Mouse (Mus musculus): ENCODE measurements around the gene Sash1.

DNA sequence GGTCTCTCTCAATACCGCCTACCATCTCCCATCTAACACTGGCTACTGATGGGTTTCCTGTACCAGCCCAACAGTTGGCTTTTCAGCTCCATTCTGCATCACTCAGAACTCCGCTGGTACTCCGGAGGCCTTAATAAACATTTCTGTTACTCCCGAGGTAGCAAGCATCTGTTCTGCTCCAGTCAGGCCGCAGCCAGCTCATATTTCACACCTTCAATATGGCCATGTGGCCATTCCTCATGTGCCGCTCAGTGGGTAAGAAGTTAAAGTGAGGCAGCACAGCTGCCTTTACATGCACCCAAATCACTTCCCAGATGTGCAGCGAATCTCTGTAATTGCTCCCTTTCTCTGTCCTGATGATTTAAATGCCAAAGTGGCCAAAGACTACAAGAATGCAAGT lies 32.5 kb downstream of the Sash1 start:
- TF ChIP-seq POLR2A (IDR thresholded peaks at IDR 0.05; ENCODE audit: low read depth, low read length) (no peak), CTCF (IDR thresholded peaks at IDR 0.05; ENCODE audit: borderline replicate concordance, insufficient read depth, low read length) (no peak)

Data from embryonic fibroblast, embryonic 13.5 days (primary cell).